Mouse (Mus musculus) C2C12 (cell line): ENCODE data around the gene Slc25a33. TPM values are rescaled to one million over a fixed set of nuclear protein-coding genes. Genes with fewer than 3 reads are reported as not detected.

Experiments used
- H3K27me3 ChIP-seq: one replicate; pipeline ENCODE4 v1.6.1; 2011; ENCODE audit not compliant: control insufficient read depth, insufficient read depth, insufficient read length
- H3K36me3 ChIP-seq: one replicate; pipeline ENCODE4 v1.6.1; 2011; ENCODE audit not compliant: control insufficient read depth, insufficient read depth
- H3K4me3 ChIP-seq: one replicate; pipeline ENCODE4 v1.5.1; 2011; ENCODE audit warnings: mild to moderate bottlenecking, control low read depth; ENCODE audit not compliant: poor library complexity, insufficient read depth, severe bottlenecking
- H3K79me2 ChIP-seq: one replicate; pipeline ENCODE4 v1.6.1; 2011; ENCODE audit not compliant: control insufficient read depth, insufficient read depth
- H3K79me3 ChIP-seq: one replicate; pipeline ENCODE4 v1.6.1; 2011; ENCODE audit warnings: low read depth, control low read depth
- H3ac ChIP-seq: one replicate; pipeline ENCODE3; 2011; ENCODE audit warnings: low read depth; ENCODE audit not compliant: control insufficient read depth, insufficient read length
- CEBPB ChIP-seq: IDR thresholded peaks from one replicate; pipeline ENCODE4 v1.6.1; 2011; ENCODE audit warnings: low read depth, mild to moderate bottlenecking, control low read depth, moderate library complexity
- CTCF ChIP-seq: IDR thresholded peaks from one replicate; pipeline ENCODE4 v1.5.1; 2011; ENCODE audit not compliant: control insufficient read depth, insufficient read depth, insufficient read length
- FOSL1 ChIP-seq: IDR thresholded peaks from one replicate; pipeline ENCODE4 v1.8.0; 2011; ENCODE audit warnings: mild to moderate bottlenecking, low read length; ENCODE audit not compliant: poor library complexity, insufficient read depth, severe bottlenecking
- MAX ChIP-seq: IDR thresholded peaks from one replicate; pipeline ENCODE4 v1.6.1; 2011; ENCODE audit warnings: mild to moderate bottlenecking, control low read depth
- MYOD1 ChIP-seq: IDR thresholded peaks from one replicate; pipeline ENCODE4 v1.6.1; 2011; ENCODE audit warnings: low read depth; ENCODE audit not compliant: control insufficient read depth, insufficient read length
- MYOG ChIP-seq: IDR thresholded peaks from one replicate; pipeline ENCODE4 v1.6.1; 2011; ENCODE audit not compliant: control insufficient read depth, insufficient read length; ENCODE audit errors: extremely low read depth
- USF1 ChIP-seq: IDR thresholded peaks from one replicate; pipeline ENCODE4 v1.6.1; 2011; ENCODE audit warnings: low read depth, mild to moderate bottlenecking, control low read depth, moderate library complexity
- polyA plus RNA-seq: library from polyadenylated mRNA; unstranded; fragments of >200 nt; fragmentation: generic; extraction: Trizol; gene quantifications from one replicate; pipeline ENCODE4 v1.2.1, GENCODE M21; 2012; ENCODE audit warnings: missing spikeins

Slc25a33 gene
- polyA plus RNA-seq, 1 experiment, result 10.2 TPM

- no peak overlapping the region for H3ac ChIP-seq
- no peaks in the 10 kb centered on the region for H3K27me3 ChIP-seq
- H3K4me3 ChIP-seq, result no peak overlapping the region
- H3K36me3 ChIP-seq, result peaks cover 10% of the 10 kb centered on the region
- TF ChIP-seq CEBPB (no peak), MYOD1 (no peak), MAX (no peak), FOSL1 (no peak), CTCF (no peak), MYOG (no peak), USF1 (no peak)
- H3K79me2 ChIP-seq, result peaks cover 71% of the 10 kb centered on the region
- peaks cover 57% of the 10 kb centered on the region for H3K79me3 ChIP-seq
Measured at GRCm38 (mm10) chr4:149733748-149734147, 40.3 kb downstream of the Slc25a33 start.

- TF ChIP-seq MYOG, result no peak
- no peak for TF ChIP-seq MAX
- no peak for TF ChIP-seq CEBPB
- no peak for TF ChIP-seq CTCF
- no peak for TF ChIP-seq FOSL1
- TF ChIP-seq MYOD1, result no peak
- no peak for TF ChIP-seq USF1
- peaks cover 10% of the 10 kb centered on the region for H3K36me3 ChIP-seq
Measured at GRCm38 (mm10) chr4:149732800-149733199, 41.3 kb downstream of the Slc25a33 start.

GRCm38 (mm10) chr4:149732313-149732712 lies 41.8 kb downstream of the Slc25a33 start:
- H3K27me3 ChIP-seq, result no peaks in the 10 kb centered on the region
- H3ac ChIP-seq, result no peak overlapping the region
- H3K79me3 ChIP-seq, result peaks cover 56% of the 10 kb centered on the region
- no peak overlapping the region for H3K4me3 ChIP-seq
- H3K79me2 ChIP-seq, result peaks cover 67% of the 10 kb centered on the region
- TF ChIP-seq MYOD1, result peak; percentile 6
- no peak for TF ChIP-seq CEBPB
- peaks cover 10% of the 10 kb centered on the region for H3K36me3 ChIP-seq

More at GRCm38 (mm10) chr4:149732800-149733199, 41.3 kb downstream of the Slc25a33 start:
- Histone ChIP-seq H3K4me3 (no peak overlapping the region), H3ac (no peak overlapping the region), H3K79me3 (peaks cover 57% of the 10 kb centered on the region), H3K79me2 (peaks cover 71% of the 10 kb centered on the region), H3K27me3 (no peaks in the 10 kb centered on the region)

- no peak overlapping the region for H3K4me3 ChIP-seq
- no peak overlapping the region for H3ac ChIP-seq
- no peaks in the 10 kb centered on the region for H3K27me3 ChIP-seq
- peaks cover 52% of the 10 kb centered on the region for H3K79me2 ChIP-seq
- H3K79me3 ChIP-seq, result peaks cover 42% of the 10 kb centered on the region
- TF ChIP-seq CTCF (no peak), CEBPB (no peak), MYOG (no peak), MAX (no peak), FOSL1 (no peak), USF1 (no peak), MYOD1 (no peak)
- H3K36me3 ChIP-seq, result peaks cover 11% of the 10 kb centered on the region
Measured at GRCm38 (mm10) chr4:149730827-149731226, 43.2 kb downstream of the Slc25a33 start.

GRCm38 (mm10) chr4:149728810-149729209 lies 45.3 kb downstream of the Slc25a33 start:
- peaks cover 23% of the 10 kb centered on the region for H3K79me3 ChIP-seq
- no peaks in the 10 kb centered on the region for H3K27me3 ChIP-seq
- no peak overlapping the region for H3K4me3 ChIP-seq
- H3K36me3 ChIP-seq, result peaks cover 20% of the 10 kb centered on the region
- TF ChIP-seq MYOG, result no peak
- no peak for TF ChIP-seq CEBPB
- peaks cover 44% of the 10 kb centered on the region for H3K79me2 ChIP-seq
- no peak overlapping the region for H3ac ChIP-seq

- TF ChIP-seq CEBPB (no peak), CTCF (no peak)
- peaks cover 20% of the 10 kb centered on the region for H3K36me3 ChIP-seq
Measured at GRCm38 (mm10) chr4:149727636-149728035, 46.4 kb downstream of the Slc25a33 start.

More at GRCm38 (mm10) chr4:149727636-149728035, 46.4 kb downstream of the Slc25a33 start:
- H3K27me3 ChIP-seq, result no peaks in the 10 kb centered on the region
- H3ac ChIP-seq, result no peak overlapping the region
- no peak overlapping the region for H3K4me3 ChIP-seq
- peaks cover 34% of the 10 kb centered on the region for H3K79me2 ChIP-seq
- peaks cover 13% of the 10 kb centered on the region for H3K79me3 ChIP-seq
